28 mouse cellular contexts compared by ENCODE assay signal in genomic region chr6:57567630-57568029, GRCm38 (mm10). TPM values are rescaled to one million over a fixed set of nuclear protein-coding genes. Genes with fewer than 3 reads are reported as not detected.
DNase-seq lines count a peak whose midpoint lies in the region; ATAC-seq and TF ChIP-seq lines count a peak whose summit lies in the region.
"Had no signal": no experiment of that assay in that cellular context is flagged by ENCODE, and none has a peak within 500 bp of the region (broad histone marks: within the 10 kb centered on the region; RNA-seq: fewer than 3 reads in every experiment).

No protein-coding gene starts in this region.

- ATAC-seq in common myeloid progenitor, adult 5-6 weeks (replicated peaks; ENCODE audit: low read depth, poor library complexity, severe bottlenecking): peak; percentile 50
- ATAC-seq in megakaryocyte, adult 5-6 weeks (ENCODE audit: poor library complexity, severe bottlenecking): peak; percentile 61
- ATAC-seq: activated CD4-positive, CD25-positive, alpha-beta regulatory T cell, adult 4 months; CD4-positive, CD25-positive, alpha-beta regulatory T cell, adult 4 months; forebrain, embryonic 14.5 days; Patski had no signal

- H3K27ac ChIP-seq in MEL (ENCODE audit: control insufficient read depth, low read depth, low read length): no peak overlapping the region
- H3K27ac ChIP-seq: embryonic facial prominence, embryonic 13.5 days; embryonic facial prominence, embryonic 15.5 days; forebrain, embryonic 10.5 days; forebrain, embryonic 12.5 days had no signal

- H3K27me3 ChIP-seq in MEL (ENCODE audit: control insufficient read depth in 1 of 2, insufficient read depth in 2 of 2, low read length in 2 of 2): no peaks in the 10 kb centered on the region; a peak in 1 of 4 replicates
- H3K27me3 ChIP-seq: CH12.LX; embryonic facial prominence, embryonic 13.5 days; embryonic facial prominence, embryonic 15.5 days; forebrain, embryonic 12.5 days; Patski had no signal

- TF ChIP-seq RAD21 in MEL (IDR thresholded peaks at IDR 0.05; ENCODE audit: low read depth, low read length): no peak

- H3K9me3 ChIP-seq in MEL (replicated peaks; ENCODE audit: insufficient read depth, low read length): no peaks in the 10 kb centered on the region
- H3K9me3 ChIP-seq: embryonic facial prominence, embryonic 13.5 days; embryonic facial prominence, embryonic 15.5 days; forebrain, embryonic 10.5 days; forebrain, embryonic 12.5 days; G1E had no signal

- no peak for TF ChIP-seq EP300 in MEL (IDR thresholded peaks at IDR 0.05; ENCODE audit: low read depth in 1 of 2, low read length in 2 of 2)

- H3K36me3 ChIP-seq in MEL (ENCODE audit: control insufficient read depth in 1 of 2, insufficient read depth in 2 of 2, low read length in 2 of 2): no peaks in the 10 kb centered on the region
- H3K36me3 ChIP-seq: embryonic facial prominence, embryonic 13.5 days; embryonic facial prominence, embryonic 15.5 days; forebrain, embryonic 10.5 days; forebrain, embryonic 12.5 days; G1E had no signal

- H3K4me3 ChIP-seq in MEL (ENCODE audit: control insufficient read depth in 1 of 2, insufficient read depth in 1 of 2, low read depth in 2 of 2, low read length in 2 of 2): no peak overlapping the region
- H3K4me3 ChIP-seq: embryonic facial prominence, embryonic 13.5 days; embryonic facial prominence, embryonic 15.5 days; erythroblast, embryonic 14.5 days; forebrain, embryonic 10.5 days; forebrain, embryonic 12.5 days had no signal

- no peaks in the 10 kb centered on the region for H3K79me2 ChIP-seq in MEL (ENCODE audit: control insufficient read depth, insufficient read depth, low read length, poor library complexity)

- no peak overlapping the region for H3K9ac ChIP-seq in MEL (ENCODE audit: control insufficient read depth, low read depth, low read length, poor library complexity, severe bottlenecking)
- H3K9ac ChIP-seq: embryonic facial prominence, embryonic 13.5 days; embryonic facial prominence, embryonic 15.5 days; forebrain, embryonic 12.5 days had no signal

- TF ChIP-seq CTCF in MEL (IDR thresholded peaks at IDR 0.05 in 2 of 3, conservative IDR thresholded peaks at IDR 0.05 in 1 of 3; ENCODE audit: control insufficient read depth in 1 of 3, insufficient read depth in 1 of 3, low read depth in 2 of 3, low read length in 3 of 3, poor library complexity in 1 of 3, severe bottlenecking in 1 of 3): no peak

- peak; percentile 9 for DNase-seq in MEL (ENCODE audit: low read depth, low spot score)
- no peak for DNase-seq in embryo, embryonic 10 days (ENCODE audit: low spot score)
- DNase-seq in spleen, adult 18-20 months: no peak
- DNase-seq in kidney, postnatal 14 days: no peak
- DNase-seq: adrenal gland, adult 8-10 months; adrenal gland, postnatal 14 days; adrenal gland, postnatal 36 days; B cell, adult 2 months; cerebellum, adult 11 months; cerebellum, adult 18-20 months; cerebellum, adult 8-10 months; cerebellum, adult 9-11 months; cerebellum, postnatal 14 days; cerebellum, postnatal 36 days; embryo, embryonic 11 days had no signal

- TF ChIP-seq POLR2A in MEL (IDR thresholded peaks at IDR 0.05; ENCODE audit: control insufficient read depth in 1 of 2, insufficient read depth in 1 of 2, low read depth in 1 of 2, low read length in 2 of 2, poor library complexity in 1 of 2): no peak

- H3K4me1 ChIP-seq in MEL (ENCODE audit: control insufficient read depth in 1 of 2, insufficient read depth in 2 of 2, low read length in 2 of 2): no peaks in the 10 kb centered on the region
- H3K4me1 ChIP-seq: embryonic facial prominence, embryonic 13.5 days; embryonic facial prominence, embryonic 15.5 days; forebrain, embryonic 10.5 days; forebrain, embryonic 12.5 days had no signal

TF ChIP-seq in MEL, 35 proteins besides CTCF, POLR2A, EP300 and RAD21:
- TF ChIP-seq ZC3H11A (IDR thresholded peaks at IDR 0.05; ENCODE audit: low read depth, low read length) (no peak), CHD1 (IDR thresholded peaks at IDR 0.05; ENCODE audit: low read depth, low read length) (no peak), MYC (IDR thresholded peaks at IDR 0.05; ENCODE audit: low read depth, low read length) (no peak), E2F4 (IDR thresholded peaks at IDR 0.05; ENCODE audit: borderline replicate concordance, low read depth, low read length) (no peak), POLR2AphosphoS5 (IDR thresholded peaks at IDR 0.05; ENCODE audit: borderline replicate concordance, low read depth, low read length) (no peak), KAT2A (conservative IDR thresholded peaks at IDR 0.05; ENCODE audit: low read depth, low read length) (no peak), GATA1 (IDR thresholded peaks at IDR 0.05; ENCODE audit: low read depth, low read length) (no peak), MAFK (IDR thresholded peaks at IDR 0.05; ENCODE audit: borderline replicate concordance, low read depth, low read length) (no peak)

RNA-seq across cellular contexts. Expression of gene Herc6, which starts 13.2 kb away (rescaled TPM):
- 2.0 and 2.4 TPM in 2 replicates for total RNA-seq in MEL (2012; rRNA removed)
- 1 to 10 TPM in 1 of 2 experiments, not detected in 1; 5.1 TPM for polyA plus RNA-seq in MEL (2012; ENCODE audit: insufficient read depth in 1 of 2, insufficient read length in 2 of 2, low read depth in 1 of 2, low replicate concordance in 2 of 2, missing spikeins in 1 of 2)
- total RNA-seq in common myeloid progenitor, adult 5-6 weeks (2017): 16.2 and 18.3 TPM in 2 replicates
- total RNA-seq in megakaryocyte, adult 5-6 weeks (2015): 18.0 and 26.5 TPM in 2 replicates
- 14.1 and 15.3 TPM in 2 replicates for total RNA-seq in megakaryocyte, adult 5-6 weeks (2017)
- polyA plus RNA-seq: G1E had no signal

RNA-seq across cellular contexts. Expression of gene Ppm1k, which starts 32.4 kb away (rescaled TPM):
- 1.5 and 2.1 TPM in 2 replicates for total RNA-seq in MEL (2012; rRNA removed)
- polyA plus RNA-seq in MEL (2012; ENCODE audit: insufficient read depth in 1 of 2, insufficient read length in 2 of 2, low read depth in 1 of 2, low replicate concordance in 2 of 2, missing spikeins in 1 of 2): 1 to 10 TPM in 1 of 2 experiments, not detected in 1; 1.3 TPM
- total RNA-seq in common myeloid progenitor, adult 5-6 weeks (2017): 25.0 and 32.1 TPM in 2 replicates
- 6.7 and 8.1 TPM in 2 replicates for total RNA-seq in megakaryocyte, adult 5-6 weeks (2015)
- total RNA-seq in megakaryocyte, adult 5-6 weeks (2017): 10.5 and 11.2 TPM in 2 replicates
- polyA plus RNA-seq: erythroblast, embryonic 14.5 days had no signal
